Mouse (Mus musculus) forebrain, embryonic 16.5 days (tissue): ENCODE data around the gene Klrb1b. TPM values are rescaled to one million over a fixed set of nuclear protein-coding genes. Genes with fewer than 3 reads are reported as not detected.

ENCODE experiments used
- ATAC-seq: fragments of 200-750 bp; cut with Nextera tagmentation; 2 replicates; pipeline ENCODE4 v1.8.0; 2017; ENCODE audit warnings: mild to moderate bottlenecking, moderate library complexity
- H3K27ac ChIP-seq: fragments of 300-500 bp; sonication (generic); 2 replicates; pipeline ENCODE4 v1.5.1; 2014; ENCODE audit warnings: low read length, control low read depth
- H3K27me3 ChIP-seq: fragments of 300-500 bp; sonication (generic); replicated peaks from 2 replicates; pipeline ENCODE4 v1.6.1; 2014; ENCODE audit warnings: low read length; ENCODE audit not compliant: control insufficient read depth, insufficient read depth
- H3K36me3 ChIP-seq: fragments of 300-500 bp; sonication (generic); 2 replicates; pipeline ENCODE4 v1.6.1; 2014; ENCODE audit not compliant: control insufficient read depth, insufficient read depth
- H3K4me1 ChIP-seq: fragments of 300-500 bp; sonication (generic); replicated peaks from 2 replicates; pipeline ENCODE4 v1.6.1; 2014; ENCODE audit warnings: low read length; ENCODE audit not compliant: control insufficient read depth, insufficient read depth
- H3K4me2 ChIP-seq: fragments of 300-500 bp; sonication (generic); 2 replicates; pipeline ENCODE4 v1.6.1; 2014; ENCODE audit warnings: mild to moderate bottlenecking, low read length, control low read depth
- H3K4me3 ChIP-seq: fragments of 300-500 bp; sonication (generic); replicated peaks from 2 replicates; pipeline ENCODE4 v1.5.1; 2014; ENCODE audit warnings: mild to moderate bottlenecking, low read length, control low read depth
- H3K9ac ChIP-seq: fragments of 300-500 bp; sonication (generic); replicated peaks from 2 replicates; pipeline ENCODE4 v1.6.1; 2014; ENCODE audit warnings: low read depth, low read length, control low read depth
- H3K9me3 ChIP-seq: fragments of 300-500 bp; sonication (generic); 2 replicates; pipeline ENCODE4 v1.6.1; 2016; ENCODE audit warnings: low read length; ENCODE audit not compliant: control insufficient read depth
- WGBS: fragments of 180-500 bp; shearing (Covaris S2); extraction: QIAGEN DNeasy Blood & Tissue Kit; methylation state at CpG from one replicate; pipeline ENCODE4 v1.1.7; 2014; 5-methylcytosine and 5-hydroxymethylcytosine counted together
- polyA plus RNA-seq: library from polyadenylated mRNA; unstranded; fragments of >200 nt; fragmentation: Nextera tagmentation; extraction: Ambion mirVana; gene quantifications from 2 replicates; pipeline ENCODE4 v1.2.1, GENCODE M21; 2015

Gene Klrb1b
- polyA plus RNA-seq, 1 experiment from 2014 or later: not detected

DNA sequence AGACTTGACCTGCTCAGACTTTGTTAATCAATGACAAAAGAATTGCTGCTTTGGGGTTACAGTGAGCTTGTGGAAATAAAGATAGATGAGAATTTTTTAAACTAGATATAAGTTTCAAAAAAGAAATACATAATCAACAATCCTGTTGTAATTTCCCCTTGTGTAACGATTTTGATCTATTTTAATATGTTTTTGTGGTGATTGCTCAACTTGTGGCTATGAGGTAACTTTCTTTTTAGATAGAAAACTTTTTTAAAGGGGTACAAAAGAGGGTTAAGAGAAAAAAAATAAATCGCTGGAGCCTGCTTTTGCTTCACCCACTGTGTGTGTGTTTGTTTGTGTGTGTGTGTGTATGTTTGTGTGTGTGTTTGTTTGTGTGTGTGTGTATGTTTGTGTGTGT, 25.0 kb upstream of the Klrb1b start:
- Histone ChIP-seq H3K4me3 (no peak overlapping the region), H3K4me2 (no peak overlapping the region), H3K4me1 (no peaks in the 10 kb centered on the region; the same call in 1 of the 2 replicates), H3K9me3 (no peaks in the 10 kb centered on the region), H3K27ac (no peak overlapping the region), H3K27me3 (no peaks in the 10 kb centered on the region), H3K36me3 (no peaks in the 10 kb centered on the region), H3K9ac (no peak overlapping the region)
- ATAC-seq: no peak
- WGBS: 91% methylated on average over 2 of the region's 2 CpGs

- Histone ChIP-seq H3K4me3 (no peak overlapping the region), H3K4me2 (no peak overlapping the region), H3K36me3 (no peaks in the 10 kb centered on the region), H3K27me3 (no peaks in the 10 kb centered on the region), H3K9ac (no peak overlapping the region), H3K4me1 (no peaks in the 10 kb centered on the region; the same call in 1 of the 2 replicates), H3K27ac (no peak overlapping the region), H3K9me3 (no peaks in the 10 kb centered on the region)
- whole genome bisulfite sequencing: 79% methylated on average over 2 of the region's 2 CpGs
- no peak for ATAC-seq
Measured at GRCm38 (mm10) chr6:128850671-128851070, 24.5 kb upstream of the Klrb1b start.

GRCm38 (mm10) chr6:128849902-128850301, 23.8 kb upstream of the Klrb1b start:
- Histone ChIP-seq H3K36me3 (no peaks in the 10 kb centered on the region), H3K27ac (no peak overlapping the region), H3K9ac (no peak overlapping the region), H3K9me3 (no peaks in the 10 kb centered on the region), H3K27me3 (no peaks in the 10 kb centered on the region), H3K4me2 (no peak overlapping the region), H3K4me3 (no peak overlapping the region), H3K4me1 (no peaks in the 10 kb centered on the region; the same call in 1 of the 2 replicates)
- WGBS: 64% methylated on average over 2 of the region's 2 CpGs
- ATAC-seq: peak; percentile 22; the same call in 1 of the 2 replicates

GRCm38 (mm10) chr6:128847401-128847800, 21.3 kb upstream of the Klrb1b start:
- 86% methylated on average over 4 of the region's 4 CpGs for WGBS
- Histone ChIP-seq H3K4me1 (peaks cover 8% of the 10 kb centered on the region), H3K9me3 (no peaks in the 10 kb centered on the region), H3K27ac (no peak overlapping the region), H3K36me3 (no peaks in the 10 kb centered on the region), H3K9ac (no peak overlapping the region), H3K4me2 (no peak overlapping the region), H3K27me3 (no peaks in the 10 kb centered on the region), H3K4me3 (no peak overlapping the region)
- no peak for ATAC-seq

- Histone ChIP-seq H3K27ac (no peak overlapping the region), H3K36me3 (no peaks in the 10 kb centered on the region), H3K9ac (no peak overlapping the region), H3K27me3 (no peaks in the 10 kb centered on the region), H3K4me3 (no peak overlapping the region), H3K9me3 (no peaks in the 10 kb centered on the region), H3K4me1 (peaks cover 16% of the 10 kb centered on the region), H3K4me2 (no peak overlapping the region)
- WGBS: 68% methylated on average over 6 of the region's 9 CpGs
- ATAC-seq: no peak
Measured at GRCm38 (mm10) chr6:128845998-128846542, 19.9 kb upstream of the Klrb1b start.

- H3K4me3 ChIP-seq: no peak overlapping the region
Measured at GRCm38 (mm10) chr6:128845319-128845979, 19.3 kb upstream of the Klrb1b start.

GRCm38 (mm10) chr6:128844586-128845080, 18.5 kb upstream of the Klrb1b start:
- Histone ChIP-seq H3K4me1 (peaks cover 20% of the 10 kb centered on the region), H3K27me3 (no peaks in the 10 kb centered on the region), H3K27ac (no peak overlapping the region), H3K9me3 (no peaks in the 10 kb centered on the region), H3K4me2 (peak overlapping the region; percentile 71), H3K9ac (no peak overlapping the region; the same call in 1 of the 2 replicates), H3K4me3 (no peak overlapping the region; the same call in 1 of the 2 replicates), H3K36me3 (no peaks in the 10 kb centered on the region)
- no peak for ATAC-seq
- WGBS: 61% methylated on average over 5 of the region's 5 CpGs

More at GRCm38 (mm10) chr6:128845319-128845979, 19.3 kb upstream of the Klrb1b start:
- H3K4me2 ChIP-seq: no peak overlapping the region
- peaks cover 16% of the 10 kb centered on the region for H3K4me1 ChIP-seq
- no peaks in the 10 kb centered on the region for H3K27me3 ChIP-seq
- WGBS: 28% methylated on average over 7 of the region's 7 CpGs
- H3K9me3 ChIP-seq: no peaks in the 10 kb centered on the region
- no peak overlapping the region for H3K9ac ChIP-seq
- no peak overlapping the region for H3K27ac ChIP-seq
- ATAC-seq: no peak
- no peaks in the 10 kb centered on the region for H3K36me3 ChIP-seq

DNA sequence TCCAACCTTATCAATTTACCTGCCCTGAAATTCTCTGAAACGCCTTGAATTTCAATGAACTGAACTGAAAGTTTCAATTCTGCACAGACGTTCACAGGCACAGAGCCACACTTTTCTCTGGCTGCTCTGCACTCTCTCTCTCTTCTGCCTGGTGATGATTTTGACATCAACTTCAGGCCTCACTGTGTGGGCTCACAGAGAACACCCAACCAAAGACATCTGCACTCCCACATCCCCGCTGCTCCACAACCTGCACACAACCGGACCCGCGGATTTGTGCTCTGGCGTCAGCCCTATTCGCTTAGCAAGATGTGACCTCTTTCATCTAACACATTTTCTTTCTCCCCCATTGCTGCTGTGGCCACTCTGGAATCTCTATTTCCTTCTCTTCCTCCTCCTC, 18.0 kb upstream of the Klrb1b start:
- peaks cover 22% of the 10 kb centered on the region for H3K4me1 ChIP-seq
- H3K36me3 ChIP-seq: no peaks in the 10 kb centered on the region
- H3K27me3 ChIP-seq: no peaks in the 10 kb centered on the region
- H3K4me2 ChIP-seq: peak overlapping the region; percentile 71
- H3K9me3 ChIP-seq: no peaks in the 10 kb centered on the region
- peak overlapping the region; percentile 28; the same call in 1 of the 2 replicates for H3K27ac ChIP-seq
- peak overlapping the region; percentile 94 for H3K4me3 ChIP-seq
- H3K9ac ChIP-seq: peak overlapping the region; percentile 44; the same call in 1 of the 2 replicates
- 25% methylated on average over 8 of the region's 8 CpGs for WGBS
- ATAC-seq: no peak

- Histone ChIP-seq H3K9me3 (no peaks in the 10 kb centered on the region), H3K9ac (peak overlapping the region; percentile 71), H3K27ac (peak overlapping the region; percentile 89), H3K36me3 (no peaks in the 10 kb centered on the region), H3K4me3 (peak overlapping the region; percentile 94), H3K4me2 (peak overlapping the region; percentile 71), H3K27me3 (no peaks in the 10 kb centered on the region), H3K4me1 (peaks cover 22% of the 10 kb centered on the region)
- 0% methylated on average over 22 of the region's 22 CpGs for WGBS
- peak; percentile 54 for ATAC-seq
Measured at GRCm38 (mm10) chr6:128843479-128843992, 17.4 kb upstream of the Klrb1b start.
